Mouse (Mus musculus): ENCODE results near the gene Hs2st1.

Hs2st1 gene

DNA sequence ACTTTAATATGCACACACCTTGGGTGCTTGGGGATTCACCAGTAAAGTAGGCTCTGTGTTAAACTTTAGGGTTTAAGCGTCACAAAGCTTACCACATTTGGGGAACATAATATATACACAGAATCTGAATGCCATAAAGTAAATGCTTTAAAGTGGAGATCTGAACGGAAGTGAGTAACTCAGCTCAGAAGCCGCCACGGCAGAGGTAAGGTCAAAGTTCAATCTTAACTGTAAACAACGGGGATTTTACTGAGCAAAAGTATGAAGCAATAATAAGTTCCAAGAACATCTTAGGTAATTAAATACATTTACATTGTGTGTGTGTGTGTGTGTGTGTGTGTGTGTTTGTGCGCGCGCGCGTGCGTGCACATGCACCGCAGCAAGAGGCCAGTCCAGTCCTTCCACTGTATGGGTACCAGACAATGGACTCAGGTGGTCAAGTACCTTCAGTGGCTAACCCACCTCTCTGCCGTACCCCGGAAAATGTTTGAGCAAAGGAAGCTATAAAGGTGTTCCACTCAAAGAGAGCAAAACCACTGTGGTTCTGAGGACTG, 123.8 kb downstream of the Hs2st1 start:
- no peak for DNase-seq (ENCODE audit: low spot score in 2 of 2)

DNA sequence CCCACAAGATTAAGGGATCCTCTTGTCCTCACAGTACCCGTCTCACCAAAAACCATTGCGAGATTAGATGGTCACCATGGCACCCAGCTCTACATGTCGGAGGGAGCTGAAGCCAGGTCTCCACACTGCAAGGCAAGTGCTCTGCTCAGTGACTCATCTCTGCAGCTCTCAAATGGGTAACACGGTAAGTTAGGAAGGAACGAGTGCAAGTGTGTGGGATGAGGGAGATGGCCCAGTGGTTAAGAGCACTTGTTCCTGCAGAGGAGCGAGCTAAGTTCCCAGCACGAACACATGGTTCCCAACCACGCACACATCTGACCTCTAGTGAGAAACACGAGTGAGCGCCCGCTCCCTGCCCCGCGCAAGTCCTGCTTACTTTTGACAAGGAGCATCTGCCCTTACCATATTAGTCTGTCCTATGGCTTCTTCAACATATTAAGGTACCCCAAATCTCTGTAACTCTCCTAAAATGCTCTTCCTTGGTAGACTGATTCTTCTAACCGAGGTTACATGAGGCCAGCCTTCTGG, 132.0 kb downstream of the Hs2st1 start:
- DNase-seq (ENCODE audit: low spot score in 2 of 2) = no peak

DNA sequence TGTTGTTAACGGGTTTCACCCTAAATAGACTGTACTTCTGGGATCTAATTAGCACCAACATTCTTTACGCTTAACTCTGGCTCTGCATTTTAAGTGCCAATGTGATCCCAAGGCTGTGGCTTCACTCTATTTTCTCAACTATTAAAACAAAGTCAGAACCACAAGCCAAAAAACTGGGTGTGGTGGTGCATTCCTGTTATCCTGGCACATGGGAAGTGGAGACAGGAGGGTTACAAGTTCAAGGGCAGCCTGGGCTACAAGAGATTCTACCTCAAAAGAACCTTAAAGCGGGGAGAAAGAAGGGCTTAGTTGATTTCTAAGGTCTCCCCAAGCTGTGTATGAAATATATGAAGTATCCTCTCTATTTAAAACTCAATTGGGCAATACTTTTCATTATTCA, 133.9 kb downstream of the Hs2st1 start:
- no peak for DNase-seq (ENCODE audit: low spot score in 2 of 2)

DNA sequence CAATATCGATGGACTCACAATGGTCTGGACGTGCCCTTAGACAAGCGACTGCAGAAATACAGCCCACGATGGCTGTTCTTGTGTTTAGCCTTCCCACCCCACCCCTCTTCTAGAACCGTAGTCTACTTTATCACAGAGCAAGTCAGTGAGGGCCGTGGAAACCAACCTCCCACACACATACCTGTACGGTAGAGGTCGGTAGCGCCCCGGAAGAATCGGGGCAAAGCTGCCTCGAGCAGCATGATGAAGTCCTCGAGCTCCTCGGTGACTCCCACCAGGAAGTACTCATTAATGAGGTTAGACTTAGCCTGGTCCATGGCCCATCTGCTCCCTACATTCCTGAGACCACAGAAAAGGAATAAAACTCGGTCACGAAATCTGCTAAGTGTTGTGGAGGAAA, 134.7 kb downstream of the Hs2st1 start:
- DNase-seq (ENCODE audit: low spot score in 2 of 2) = no peak

DNA sequence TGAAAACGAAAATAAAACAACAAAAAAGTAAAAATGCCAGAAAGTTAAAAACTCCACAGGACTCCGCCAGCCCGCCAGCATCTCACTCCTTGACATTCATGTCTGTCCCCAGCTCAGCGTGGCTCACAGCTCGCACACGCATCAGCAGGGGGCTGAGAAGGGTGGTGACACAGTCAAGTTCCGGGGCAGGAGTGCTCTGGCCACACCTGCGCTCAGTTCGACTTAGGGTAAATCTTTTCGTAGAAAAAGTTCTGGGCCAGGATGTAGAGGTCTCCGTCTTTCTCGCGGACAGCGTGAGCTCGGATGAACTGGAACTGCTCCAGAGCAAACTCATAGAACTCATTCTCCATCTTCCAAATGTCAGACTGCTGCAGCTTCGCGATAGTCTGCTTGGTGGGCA, 135.7 kb downstream of the Hs2st1 start:
- no peak for DNase-seq (ENCODE audit: low spot score in 2 of 2)

DNA sequence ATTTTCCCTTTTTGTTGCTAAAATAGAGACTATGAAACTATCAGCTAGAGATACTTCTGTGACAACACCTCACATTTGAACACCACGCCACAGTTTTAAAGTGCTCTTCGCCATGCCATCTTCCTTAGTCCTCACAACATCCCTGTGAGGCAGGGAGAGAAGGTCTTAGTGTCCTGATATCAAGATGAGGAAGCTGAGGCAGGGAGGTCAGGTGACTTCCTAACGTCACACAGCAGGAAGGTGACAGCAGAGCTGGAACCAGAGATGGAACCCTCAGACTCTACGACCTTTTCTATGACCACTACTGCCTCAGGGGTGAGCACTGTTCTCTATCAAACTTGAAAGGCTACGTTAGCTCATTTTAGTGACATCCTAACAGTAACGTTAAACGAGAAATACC, 136.9 kb downstream of the Hs2st1 start:
- DNase-seq (ENCODE audit: low spot score in 2 of 2) = no peak

DNA sequence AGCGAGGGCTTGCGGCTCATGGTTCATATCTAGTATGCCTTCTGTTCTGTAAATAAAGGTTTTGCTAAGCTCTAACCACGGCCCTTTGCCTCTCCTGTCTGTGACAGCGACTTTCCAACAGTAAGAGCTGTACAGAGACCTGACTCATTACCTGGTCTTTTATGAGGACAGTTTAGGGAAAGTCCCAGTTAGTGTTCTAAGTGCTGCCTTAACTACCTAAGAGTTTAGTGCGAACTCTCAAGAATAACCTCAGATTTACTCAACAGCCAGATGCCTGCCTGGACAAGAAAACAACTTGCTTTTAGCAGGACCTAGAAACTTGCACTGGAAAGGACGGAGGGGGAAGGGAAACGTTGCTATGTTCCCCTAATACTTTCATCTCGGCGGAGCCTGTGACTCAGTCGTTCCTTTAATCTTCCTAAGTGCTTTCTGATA, 137.8 kb downstream of the Hs2st1 start:
- no peak for DNase-seq (ENCODE audit: low spot score in 2 of 2)

DNA sequence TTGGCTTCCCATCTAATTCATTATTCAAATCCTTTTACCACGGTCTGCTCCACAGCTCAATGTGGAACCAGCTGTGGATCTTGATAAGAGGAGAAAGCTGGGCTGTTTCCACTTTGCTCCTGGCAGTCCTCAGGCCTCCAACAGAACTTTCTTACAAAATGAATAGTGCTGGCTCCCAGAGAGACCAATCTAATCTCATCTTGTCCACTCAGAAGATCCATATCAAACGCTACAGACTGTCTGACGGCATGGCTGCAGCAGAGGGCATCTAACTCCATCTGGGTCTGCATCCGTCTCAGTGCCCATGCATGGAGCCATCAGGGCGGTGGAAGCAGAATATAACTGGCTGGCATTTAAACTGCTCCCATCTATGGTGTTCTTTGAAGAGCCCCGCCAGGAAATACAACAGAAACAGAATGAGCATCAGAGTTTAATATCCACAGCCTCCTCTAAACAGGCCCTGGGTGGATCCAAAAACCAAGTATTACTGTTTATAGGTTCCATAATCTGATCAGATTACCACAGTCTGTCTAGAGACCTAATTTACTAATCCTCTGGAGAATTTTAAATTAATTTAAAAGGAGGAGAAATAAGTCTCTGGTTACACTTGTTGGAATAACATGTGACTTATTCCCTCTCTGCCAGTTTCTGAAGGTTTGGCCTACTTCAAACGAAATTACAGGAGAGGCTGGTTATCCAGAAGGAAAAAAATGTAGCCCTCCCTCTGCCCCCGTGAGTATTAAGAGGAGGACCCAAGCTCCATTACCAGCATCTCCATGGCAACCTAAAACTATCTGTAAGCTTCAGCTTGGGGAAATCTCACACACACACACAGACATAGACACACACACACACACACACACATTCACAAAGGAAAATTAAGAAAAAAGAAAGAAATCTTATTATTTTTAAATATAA, 141.2 kb downstream of the Hs2st1 start:
- peak in 1 of 2 experiments; percentile 6 for DNase-seq (ENCODE audit: low spot score in 2 of 2)

DNA sequence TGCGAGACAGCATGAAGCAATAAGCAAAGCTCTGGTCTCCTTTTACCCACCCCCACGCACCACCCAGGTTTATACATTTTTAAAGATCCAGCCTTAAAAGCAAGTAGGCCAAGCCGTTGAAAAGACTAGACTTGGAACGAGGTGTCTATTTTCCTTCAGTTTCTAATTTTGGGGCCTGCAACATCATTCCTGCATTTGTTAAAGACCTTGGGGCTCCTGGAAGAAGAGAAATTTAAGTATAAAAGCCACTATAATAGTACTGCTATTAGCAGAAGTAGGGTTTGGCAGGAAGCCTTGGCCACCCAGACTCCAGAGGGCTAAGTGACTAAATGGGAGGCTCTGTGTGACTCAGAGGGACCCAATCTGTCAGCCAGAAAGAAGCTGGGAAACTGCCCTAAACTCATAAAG, 144.9 kb downstream of the Hs2st1 start:
- peak in 1 of 2 experiments; percentile 28 for DNase-seq (ENCODE audit: low spot score in 2 of 2)

DNA sequence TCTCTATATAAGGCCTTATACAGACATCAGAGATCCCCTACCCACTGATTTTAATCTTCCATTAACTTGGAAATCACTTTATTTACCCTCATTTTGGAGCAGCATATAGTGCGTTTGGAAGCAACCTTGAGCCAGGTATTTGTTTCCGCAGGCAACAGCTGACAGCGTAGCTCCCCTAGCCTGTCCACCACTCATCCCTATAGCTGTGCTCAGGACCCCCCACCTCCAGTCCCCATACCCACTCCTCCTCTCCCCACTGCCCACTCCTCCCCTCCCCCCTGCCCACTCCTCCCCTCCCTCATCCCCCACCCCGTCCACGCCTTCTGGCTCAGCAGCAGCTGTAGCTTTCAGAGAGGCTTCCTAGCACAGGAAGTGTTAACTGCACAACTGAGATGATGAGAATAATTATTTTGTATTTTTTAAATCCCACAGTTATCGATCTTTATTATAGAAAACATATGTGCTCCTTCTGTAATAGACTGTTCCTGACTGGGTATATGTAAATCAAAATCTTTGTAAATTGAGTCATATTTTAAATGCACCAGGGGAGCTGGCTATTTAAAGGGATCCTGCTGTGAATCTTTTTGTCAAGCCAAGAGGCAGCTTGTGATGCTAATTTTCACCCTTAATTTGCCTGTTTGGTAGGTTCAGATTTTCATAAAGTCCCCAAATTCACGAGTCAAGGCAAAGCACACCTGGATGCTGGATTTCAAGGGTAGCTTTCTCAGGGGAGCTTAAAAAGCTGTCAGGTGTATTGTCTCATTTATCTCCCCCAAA, 148.4 kb downstream of the Hs2st1 start:
- DNase-seq (ENCODE audit: low spot score in 2 of 2) = no peak

DNA sequence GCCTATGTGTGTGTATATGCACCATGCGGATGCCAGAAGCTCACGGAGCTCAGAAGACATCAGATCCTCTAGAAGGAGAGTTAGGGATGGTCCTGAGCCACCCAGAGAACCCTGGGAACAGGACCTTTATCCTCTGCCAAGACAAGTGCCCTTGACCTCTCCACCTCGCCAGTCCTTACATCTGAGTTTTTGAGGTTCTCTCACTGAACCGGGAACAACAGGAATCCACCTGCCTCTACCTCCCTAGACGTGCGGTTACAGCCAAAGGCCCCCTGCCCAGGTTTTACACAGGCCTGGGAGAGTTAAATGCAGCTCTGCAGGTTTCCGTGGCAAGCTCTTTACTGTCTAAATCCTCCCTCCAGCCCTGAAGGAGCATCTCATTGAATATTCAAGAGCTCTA, 156.2 kb downstream of the Hs2st1 start:
- no peak for DNase-seq (ENCODE audit: low spot score in 2 of 2)

DNA sequence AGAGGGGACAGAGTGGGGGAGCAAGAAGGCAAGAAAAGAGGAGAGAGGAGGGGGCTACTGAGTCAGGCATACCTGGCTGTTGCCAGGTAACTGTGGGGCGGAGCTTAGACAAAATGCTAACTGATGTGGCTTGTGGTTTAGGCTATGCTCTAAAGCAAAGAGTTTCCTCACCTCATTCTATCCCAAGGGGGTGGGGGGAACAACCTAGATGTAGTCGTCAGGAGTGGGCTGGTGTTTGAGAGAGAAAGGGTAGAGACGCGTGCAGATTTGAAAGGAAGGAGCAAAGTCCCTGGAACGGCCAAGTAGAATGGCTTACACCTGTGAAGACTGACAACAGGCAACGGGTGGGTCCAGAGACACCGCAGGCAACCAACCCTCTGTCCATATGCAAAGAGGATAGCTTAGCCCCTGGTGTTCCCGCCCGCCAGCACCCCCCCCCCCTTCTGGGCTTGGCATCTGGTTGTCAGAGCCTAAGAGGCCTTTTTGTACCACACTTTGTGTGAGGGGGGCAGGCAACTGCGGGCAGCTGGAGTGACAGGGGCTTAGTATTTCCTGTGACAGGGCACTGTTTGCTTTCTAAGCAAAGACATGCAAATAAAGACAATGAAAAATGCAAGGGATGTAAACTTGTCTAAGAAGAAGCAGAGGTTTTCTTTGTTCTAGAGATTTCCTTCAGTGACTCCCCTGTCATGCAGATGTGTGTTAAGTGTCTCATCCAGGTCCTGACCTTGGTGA, 157.3 kb downstream of the Hs2st1 start:
- DNase-seq (ENCODE audit: low spot score in 2 of 2) = no peak

DNA sequence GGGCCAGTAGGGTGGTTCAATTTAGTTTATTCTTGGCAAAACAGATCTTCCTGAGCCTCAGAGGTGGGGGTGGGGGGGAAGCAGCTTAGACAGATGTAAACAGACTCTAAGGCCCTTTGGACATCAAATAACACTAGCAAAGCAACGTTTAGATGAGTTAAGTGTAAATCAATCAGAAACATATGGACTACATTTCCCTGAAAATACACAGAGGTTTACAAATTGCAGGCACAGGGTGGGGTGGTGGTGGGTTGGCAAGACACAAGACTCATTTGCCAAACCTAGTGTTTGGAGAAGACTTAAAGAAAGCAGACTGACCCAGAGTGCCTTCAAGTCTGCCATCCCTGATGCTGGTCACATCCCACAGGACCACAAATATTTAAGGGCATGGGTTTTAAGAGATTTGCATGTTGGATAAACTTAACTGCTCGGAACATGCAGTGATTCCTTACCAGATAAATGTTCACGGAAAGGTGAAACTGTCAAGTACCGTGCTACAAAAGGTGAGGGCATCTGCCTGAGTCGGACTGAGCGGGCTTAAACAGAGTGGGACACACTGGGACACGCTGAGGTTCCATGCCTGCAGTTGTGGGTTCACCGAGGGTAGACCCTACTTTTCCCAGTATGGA, 158.2 kb downstream of the Hs2st1 start:
- no peak for DNase-seq (ENCODE audit: low spot score in 2 of 2)

DNA sequence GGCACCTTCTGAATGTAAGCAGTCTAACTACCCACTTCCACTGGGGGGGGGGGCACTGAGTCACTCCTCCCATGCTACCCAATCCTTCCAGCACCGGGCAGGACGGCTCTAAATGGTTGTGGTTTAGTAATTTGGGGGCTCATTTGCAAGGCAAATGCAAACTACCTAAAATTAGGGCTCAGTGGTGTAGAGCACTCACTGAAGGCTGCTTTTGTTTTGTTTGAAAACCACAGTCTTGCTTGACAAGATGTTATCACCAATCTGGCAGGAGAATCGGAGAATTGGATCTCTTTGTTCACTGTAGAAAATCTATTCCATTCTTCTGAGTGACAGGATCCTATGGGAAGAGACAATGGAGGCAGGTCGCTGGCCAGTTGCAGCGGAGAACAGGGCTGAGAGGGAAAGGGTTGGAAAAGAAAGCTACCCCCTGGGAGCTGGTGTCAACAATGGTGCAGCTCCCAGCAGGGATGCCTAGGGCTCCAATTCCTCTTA, 158.9 kb downstream of the Hs2st1 start:
- DNase-seq (ENCODE audit: low spot score in 2 of 2) = no peak

DNA sequence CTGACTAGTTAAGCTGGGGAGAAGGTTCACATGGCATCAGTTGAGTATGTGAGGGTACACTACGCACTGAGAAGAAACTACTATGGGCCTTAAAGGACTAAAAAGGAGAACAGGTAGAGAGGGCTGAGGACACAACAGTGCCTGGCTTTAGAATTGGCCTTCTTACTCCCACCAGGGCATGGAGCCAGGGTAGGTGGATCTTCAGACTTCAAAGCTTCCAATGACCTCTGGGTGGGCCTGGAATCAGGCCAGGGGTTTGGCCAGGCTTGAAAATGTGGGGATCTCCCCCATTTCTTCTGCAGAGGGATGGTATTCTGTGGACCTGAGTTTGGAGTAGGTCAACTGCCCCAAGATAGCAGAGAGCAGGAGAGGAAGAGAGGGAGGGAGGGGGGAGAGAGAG, 161.0 kb downstream of the Hs2st1 start:
- no peak for DNase-seq (ENCODE audit: low spot score in 2 of 2)

DNA sequence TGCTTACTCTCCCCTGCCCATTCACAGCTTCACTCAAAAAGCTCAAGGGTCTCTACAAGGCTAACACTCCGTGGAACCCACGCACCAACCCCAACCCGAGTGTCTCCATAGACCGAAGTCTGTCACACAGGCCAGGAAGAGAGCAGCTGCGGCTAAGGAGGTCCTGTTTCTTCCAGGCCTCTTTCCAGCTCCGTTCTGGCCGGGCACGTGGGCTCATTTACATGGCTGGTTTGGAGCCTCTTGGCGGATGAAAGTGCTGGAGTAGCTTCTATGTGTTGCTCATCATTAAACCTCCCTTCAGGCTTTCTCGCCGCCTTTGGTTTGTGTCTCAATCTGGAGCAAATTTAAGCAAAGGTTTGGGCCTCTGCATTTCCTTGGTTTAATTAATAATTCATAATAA, 164.7 kb downstream of the Hs2st1 start:
- no peak for DNase-seq (ENCODE audit: low spot score in 2 of 2)

DNA sequence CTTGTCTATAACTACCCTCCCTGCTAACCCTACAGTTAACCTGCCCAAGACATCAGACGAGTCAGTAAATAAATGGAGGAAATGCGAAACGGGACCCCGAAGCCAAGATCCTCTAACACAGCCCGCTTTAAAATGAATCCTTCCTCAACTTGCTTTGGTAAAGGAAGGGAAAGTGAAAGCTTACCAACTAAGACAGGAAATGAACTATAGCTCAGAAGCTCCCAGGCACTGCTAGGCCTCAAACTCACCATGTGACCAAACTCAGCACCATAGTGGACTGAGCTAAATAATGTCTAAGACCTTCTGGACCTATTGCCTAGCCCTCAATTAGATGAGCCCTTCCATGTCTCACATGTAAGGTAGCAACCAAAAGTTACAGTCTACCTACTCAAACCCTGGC, 168.7 kb downstream of the Hs2st1 start:
- no peak for DNase-seq (ENCODE audit: low spot score in 2 of 2)

DNA sequence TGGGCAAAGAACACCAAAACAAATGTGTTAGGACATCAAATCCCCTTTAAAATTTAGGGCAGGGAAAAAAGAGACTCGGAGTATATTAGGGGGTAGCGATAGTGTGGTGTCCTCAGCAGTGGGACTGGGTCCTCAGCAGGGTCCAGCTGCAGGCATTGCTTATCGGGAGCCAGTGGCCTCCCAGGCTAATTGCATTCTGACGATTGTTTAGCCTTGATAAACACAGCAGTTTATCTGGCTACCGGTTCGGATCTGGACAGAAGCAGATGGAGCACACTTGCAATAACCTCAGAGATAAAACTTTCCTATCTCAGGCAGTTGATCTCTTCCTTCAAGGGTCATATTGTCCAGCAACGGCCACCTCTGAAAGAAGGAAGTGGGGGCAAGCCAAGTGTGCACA, 169.1 kb downstream of the Hs2st1 start:
- DNase-seq (ENCODE audit: low spot score in 2 of 2) = no peak

DNA sequence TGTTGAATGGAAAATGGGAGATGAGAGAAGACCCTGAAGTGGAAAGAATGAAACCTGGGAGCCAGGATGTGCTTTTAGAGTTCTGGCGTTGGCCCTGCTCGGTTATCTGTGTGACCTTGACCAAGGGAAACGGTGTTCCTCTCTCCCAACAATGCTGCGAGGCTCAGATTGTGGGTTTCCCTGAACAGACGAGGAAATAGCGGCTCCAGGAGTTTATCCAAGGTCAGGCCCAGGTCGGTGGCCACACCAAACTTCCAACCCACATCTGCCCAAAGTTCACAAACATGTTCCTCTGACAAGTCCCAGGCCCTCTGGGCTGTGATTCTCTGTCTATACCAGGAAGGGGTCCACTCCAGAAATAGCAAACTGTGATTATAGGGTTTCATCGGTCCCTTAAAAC, 169.6 kb downstream of the Hs2st1 start:
- DNase-seq (ENCODE audit: low spot score in 2 of 2) = no peak

DNA sequence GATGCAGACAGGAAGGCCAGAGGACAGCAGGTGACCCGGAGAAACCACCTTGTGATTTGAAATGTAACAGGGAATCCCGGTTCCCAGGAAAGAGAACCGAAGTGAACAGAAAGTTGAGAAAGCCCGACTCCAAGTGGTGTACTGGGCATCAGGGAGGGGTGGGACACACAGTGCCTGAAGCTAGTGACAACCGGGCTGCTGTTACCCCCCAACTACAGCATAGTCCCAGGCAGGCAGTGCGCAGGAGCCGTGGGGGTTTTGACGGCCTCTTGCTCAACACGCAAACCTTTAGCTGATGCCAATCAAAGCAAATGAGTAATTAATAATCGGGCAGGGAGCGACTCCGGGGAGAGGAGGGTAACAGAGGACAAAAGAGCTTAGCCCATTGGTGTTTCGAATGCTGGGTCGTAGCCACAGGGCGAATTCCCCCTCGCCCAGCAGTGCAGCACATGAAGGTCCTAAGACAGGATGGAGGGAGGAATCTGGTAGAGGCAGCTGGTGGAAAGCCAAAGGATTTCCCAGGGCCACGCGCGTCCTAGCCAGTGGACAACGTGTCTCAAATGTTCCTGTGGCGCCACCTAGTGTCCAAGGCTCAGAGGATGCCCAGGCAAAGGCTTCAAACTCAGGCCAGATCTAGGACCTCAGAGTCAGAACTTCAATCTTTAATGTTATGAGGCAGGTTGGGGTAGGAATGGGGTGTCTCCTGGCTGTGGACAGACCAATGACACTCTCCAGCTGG, 170.5 kb downstream of the Hs2st1 start:
- peak; percentile 93 for DNase-seq (ENCODE audit: low spot score in 2 of 2)
